Mouse (Mus musculus) ES-CJ7 (cell line): ENCODE measurements around the gene Nfe2l2.

Experiments used
- DNase-seq: peaks from one replicate; pipeline ENCODE4 v3.0.0; 2011; ENCODE audit warnings: low read depth, low spot score

Gene Nfe2l2

DNA sequence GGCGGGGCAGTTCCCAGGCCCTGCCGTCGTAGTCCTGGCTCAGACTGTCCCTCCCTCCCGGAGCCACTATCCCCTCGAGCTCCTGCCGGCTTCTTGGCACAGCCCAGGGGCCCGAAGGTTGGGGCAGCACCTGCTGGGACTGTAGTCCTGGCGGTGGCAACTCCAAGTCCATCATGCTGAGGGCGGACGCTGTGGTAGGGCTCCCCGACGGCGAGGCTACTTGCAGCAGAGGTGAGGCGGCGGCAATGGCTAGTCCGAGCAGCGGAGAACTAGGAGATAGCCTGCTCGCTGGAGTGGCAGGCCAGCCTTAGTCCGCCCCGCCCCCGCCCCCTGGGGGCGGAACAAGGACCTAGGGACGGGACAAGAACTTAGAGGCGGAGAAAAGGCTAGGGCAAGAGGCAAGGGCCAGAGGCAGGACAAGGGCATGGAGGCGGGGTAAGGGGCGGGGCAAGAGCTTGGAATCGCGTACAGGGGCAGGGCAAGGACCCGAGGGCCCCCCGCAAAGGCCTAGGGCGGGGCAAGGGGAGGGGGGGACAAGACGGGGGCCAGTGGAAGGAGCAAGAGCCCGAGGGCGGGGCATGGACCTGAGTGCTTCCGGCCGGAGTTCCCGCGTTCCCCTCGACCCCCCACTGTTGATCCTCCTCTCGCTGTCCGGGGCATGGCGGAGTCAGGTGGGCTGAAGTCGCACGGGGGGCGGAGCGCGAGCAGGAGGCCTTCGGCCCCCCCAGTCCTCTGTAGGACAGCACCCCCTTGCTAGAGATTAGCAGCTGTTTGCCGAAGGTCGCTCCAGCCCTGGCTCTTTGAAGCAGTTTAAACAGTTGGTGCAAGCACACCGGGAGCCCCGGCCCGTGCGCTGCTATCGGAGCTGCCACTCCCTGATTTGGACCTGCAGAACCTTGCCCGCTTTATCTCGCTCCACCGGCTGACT is at the start of gene Nfe2l2:
Gene Nfe2l2, minus strand, starts transcription at position 408 of the 928 bp plus-strand sequence.
- peak; percentile 99 for DNase-seq

DNA sequence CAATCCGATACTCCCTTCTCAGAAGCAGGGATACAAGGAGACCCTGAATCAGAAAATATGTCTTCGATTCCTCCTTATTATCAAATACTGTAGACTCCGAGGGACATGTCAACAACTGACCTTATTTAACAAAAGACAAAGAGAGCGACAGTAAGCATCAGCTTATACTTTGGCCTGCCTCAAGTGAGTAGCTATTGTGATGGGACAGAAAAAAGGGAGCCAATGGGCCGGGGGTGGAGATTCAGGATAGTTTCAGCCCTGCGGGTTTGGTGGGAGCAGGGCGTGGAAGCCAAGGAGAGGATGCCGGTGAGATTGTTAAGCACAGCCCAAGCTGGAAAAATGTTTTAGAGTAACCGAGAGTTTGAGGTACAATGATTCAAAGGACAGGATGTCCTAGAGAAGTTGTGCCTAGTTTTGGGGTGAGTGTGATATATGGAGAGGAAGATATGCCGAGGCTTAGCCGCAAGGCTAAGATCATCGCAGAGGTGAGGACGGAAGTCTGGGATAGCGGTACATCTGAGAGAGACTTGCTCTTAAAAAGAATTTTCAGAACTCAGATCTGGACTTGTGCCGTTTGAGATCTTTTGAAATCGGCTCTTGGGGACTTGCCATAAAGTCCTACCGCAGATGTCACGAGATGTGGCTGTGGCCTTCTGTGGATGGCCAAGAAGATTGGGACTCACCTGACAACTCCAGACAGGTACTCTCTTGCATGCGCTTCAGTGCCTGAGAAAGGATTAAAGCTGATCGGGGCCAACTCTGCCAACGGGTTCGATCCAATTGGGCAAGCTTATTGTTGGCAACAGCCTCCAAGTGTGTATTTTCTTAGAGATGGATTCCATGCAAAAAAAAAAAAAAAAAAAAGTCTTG is 48.1 kb upstream of the Nfe2l2 start:
- DNase-seq = no peak

DNA sequence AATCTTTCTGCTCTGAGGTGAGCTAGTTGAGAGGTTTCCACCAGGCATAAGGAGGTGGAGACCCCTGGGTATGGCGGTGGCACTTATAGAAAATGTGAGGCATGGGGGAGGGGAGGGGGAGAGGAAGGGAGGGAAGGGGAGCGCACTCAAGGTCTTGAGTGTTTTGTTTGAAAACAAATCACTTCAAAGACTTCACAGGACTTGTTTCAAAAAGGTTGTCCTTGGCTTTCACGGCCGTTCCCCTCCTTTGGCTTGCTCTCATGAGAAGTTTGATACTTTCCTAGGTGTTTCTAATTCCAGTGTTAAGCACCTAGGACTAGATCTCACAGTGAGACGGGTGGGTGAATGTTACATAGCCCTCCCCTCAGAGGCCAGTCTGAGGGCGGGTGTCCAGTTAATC is 47.5 kb upstream of the Nfe2l2 start:
- peak; percentile 50 for DNase-seq

DNA sequence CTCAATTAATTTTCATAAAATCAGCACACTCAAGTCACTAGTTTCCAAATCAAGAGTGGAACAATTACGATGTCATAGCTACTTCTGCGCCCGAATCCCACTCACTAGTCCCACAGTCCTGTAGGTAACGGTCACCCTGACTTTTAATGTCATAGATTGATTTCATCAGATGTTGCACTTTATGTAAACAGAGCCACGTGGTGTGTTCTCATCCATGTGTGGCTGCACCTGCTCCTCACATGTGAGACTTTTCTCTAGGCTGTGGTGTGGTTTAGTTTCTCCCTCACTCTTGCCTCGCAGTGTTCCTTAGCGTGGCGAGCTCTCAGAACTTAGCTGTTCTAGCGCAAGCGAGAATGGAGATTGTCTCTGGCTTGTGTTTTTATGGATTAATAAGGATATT is 46.4 kb upstream of the Nfe2l2 start:
- no peak for DNase-seq

DNA sequence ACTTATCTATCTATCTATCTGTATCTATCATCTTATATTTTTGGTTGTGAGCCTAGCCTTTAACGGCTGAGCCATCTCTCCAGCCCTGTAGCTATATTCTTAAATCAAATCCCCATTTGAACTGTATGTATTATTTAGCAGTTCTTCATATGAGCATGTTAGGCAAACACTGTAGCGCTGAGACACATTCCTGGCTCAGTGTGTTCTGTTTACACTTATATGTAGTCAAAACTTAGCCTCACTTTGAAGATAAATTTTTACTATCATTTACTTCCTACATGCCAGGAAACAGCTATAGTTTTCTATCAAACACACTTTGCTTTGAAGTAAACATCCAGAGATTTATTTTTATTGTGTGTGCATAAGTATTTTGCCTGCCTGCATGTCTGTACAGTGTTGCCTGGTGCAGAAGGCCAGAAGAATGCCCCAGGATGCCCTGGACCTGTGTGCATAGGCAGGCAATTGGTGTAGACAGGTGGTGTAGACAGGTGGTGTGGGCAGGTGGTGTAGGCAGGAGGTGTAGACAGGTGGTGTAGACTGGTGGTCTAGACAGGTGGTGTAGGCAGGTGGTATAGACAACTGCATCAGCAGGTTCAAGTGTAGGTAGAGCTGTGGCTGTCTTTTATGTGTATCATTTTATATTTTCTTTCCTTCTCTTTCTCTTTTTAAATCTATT is 45.7 kb upstream of the Nfe2l2 start:
- DNase-seq = no peak

DNA sequence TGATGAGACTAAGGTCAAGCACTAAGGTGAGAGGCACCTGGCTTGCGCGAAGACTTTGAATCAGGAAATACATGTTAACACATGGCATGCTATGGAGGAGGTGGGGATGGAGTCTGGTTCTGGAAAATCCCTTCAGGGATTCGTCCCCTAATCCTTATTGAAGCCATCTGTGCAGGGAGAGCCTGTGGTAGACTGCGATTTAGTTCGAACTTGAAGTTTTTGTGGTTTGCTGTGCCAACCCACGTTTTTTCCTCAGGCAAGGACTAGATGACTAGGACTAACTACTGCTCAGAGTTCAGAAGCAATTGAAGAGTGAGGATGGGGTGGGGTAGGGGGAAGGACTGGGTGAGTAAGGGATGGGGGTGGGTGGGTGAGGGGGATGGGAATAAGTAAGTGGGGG is 44.4 kb upstream of the Nfe2l2 start:
- no peak for DNase-seq

DNA sequence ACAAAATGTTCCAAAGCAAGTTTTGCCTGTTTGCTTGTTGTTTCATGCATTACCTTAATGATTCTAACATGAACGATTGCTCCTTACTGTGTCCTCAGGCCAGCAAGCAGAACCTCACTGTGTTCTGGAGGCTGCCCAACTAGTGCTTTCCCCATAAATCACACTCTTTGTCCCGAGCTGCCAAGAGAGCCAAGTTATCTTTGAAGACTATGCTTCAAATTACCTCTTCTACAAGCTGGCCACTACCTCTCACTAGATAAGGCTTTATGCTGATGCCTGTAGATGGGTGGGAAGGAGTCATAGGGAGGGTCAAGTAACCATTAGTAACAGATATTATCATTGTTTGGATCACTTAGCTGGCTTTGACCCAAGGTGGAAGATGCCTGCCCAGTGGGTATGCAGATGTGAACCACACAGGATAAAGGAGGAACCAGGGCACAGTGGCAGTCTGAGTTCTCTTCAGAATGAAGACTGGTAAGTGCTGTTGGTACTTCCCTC is 32.6 kb upstream of the Nfe2l2 start:
- DNase-seq = no peak

DNA sequence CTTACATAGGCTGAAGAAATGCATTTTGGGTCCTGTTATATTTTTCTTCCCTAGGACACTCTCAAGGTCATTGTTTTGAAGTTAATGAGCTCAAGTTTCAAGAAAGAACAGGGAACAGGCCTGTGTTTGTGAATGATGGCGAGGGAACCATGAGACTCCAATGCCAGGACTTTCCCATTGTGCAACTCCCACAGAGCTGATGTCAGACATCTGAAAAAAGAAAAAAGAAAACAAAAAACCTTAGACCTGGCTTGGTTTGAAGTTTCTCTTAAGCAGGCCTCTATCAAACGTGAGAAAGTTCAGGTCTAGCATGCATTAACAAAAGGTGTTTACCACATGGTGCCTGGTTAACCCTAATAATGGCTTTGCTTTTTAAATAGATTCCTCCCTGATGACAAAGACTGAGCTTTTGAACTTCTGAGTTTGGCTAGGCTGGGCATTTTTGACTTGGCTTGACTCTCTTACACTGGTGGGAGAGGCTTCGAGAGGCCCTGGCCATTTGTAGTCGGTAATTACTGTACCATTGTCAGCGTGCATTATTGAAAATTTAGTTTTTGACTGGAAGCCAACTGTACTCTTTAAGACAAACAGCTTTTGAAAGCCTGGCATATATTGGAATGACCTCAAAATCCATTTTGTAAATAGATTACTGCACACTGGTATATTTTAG is 29.9 kb upstream of the Nfe2l2 start:
- DNase-seq = no peak

DNA sequence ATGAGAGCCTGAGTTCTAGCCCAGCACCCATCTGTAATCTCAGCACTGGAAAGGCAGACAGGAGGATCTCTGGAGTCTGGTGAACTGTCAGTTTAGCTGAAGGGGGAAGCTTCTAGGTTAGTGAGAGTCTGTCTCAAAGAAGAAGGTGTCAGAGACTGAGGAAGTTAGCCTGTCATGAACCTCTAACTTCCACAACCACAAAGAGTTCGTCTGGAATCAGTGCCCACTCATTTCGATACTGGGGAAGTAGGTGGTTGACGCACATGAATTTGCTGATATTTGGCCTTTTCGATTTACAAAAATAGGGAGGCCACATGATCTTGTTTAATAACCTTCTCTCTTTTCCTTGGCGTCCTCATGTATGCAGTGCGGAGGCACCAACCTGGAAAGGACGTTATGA is 28.7 kb upstream of the Nfe2l2 start:
- no peak for DNase-seq

DNA sequence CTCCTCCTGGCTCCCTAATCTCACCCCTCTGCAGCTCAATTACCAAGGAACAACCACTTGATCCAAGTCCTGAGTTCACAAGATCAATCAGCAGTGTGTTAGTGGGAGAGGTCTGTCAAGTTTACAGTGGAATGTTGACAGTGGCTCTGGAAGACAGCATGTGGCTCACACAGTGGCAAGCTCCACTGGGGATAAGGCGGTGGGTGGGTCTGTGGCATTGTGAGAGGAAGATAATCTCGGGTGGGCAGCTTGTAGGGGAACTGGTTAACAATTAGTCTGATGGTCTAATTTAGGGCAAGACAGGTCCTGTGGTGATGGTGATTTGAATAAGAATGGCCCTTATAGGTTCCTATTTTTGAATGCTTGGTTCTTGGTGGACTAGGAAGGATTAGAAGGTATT is 27.5 kb upstream of the Nfe2l2 start:
- DNase-seq = peak; percentile 52

DNA sequence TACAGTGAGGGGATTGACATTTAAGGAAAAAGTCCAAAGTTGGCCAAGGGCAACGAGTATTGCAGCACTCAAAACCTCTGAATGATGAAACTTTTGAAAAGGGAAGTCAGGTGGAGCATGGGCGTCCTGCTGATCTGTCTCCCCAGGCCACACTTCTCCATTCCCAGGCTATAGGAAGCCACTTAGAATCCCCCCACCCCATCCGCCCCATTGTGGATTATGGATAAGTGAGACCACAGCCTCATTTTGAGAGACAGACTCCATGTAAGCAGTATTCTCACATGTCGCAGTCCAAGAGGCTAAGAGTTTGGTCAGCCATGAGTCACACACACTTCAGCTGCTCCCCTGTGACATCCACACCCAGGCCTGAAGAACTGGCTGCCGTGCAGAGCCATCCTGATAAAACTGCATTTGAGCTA is 26.8 kb upstream of the Nfe2l2 start:
- no peak for DNase-seq

DNA sequence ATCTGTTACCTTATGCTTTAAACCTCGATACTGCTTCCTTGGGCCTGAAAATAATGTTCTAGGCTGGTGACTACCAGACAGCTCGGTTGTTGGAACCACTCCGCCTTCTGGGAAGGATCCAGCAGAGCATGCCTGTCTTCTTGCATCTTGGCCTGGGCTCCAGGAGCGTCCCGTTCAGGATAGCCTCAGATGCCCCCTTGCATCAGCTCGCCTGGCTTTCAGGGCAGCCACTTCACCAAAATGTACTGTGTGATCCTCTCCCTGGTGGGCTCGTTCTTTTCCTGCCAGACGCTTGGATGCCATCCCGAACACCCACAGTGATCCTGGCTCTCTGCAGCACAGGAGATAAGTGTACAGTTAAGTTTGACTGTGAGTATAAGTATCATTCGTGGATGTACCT is 25.6 kb upstream of the Nfe2l2 start:
- no peak for DNase-seq

DNA sequence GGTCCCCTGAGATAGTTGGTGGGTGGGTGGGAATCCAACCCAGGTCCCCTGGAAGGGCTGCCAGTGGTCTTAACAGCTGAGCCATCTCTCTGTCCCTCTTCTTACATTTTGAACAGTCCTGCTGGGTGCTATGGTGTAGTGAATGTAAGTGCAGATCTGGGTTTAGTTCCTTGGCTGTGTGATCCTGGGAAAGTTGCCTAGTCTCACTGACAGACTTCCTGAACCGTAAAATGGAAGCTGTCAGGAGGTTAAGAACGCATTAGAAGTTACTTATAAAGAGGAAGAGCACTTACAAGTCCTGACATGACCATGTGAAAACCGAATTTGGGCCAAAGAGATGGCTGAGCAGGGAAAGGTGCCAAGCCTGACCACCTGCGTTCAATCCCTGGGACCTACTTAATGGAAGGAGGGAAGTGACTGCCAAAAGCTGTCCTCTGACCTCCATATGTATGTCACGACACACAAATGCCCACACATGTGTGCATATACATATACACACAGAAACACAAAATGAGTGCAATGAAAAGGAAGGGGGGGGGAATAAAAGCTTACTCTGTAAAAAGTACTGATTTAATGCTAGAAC is 20.5 kb upstream of the Nfe2l2 start:
- no peak for DNase-seq

DNA sequence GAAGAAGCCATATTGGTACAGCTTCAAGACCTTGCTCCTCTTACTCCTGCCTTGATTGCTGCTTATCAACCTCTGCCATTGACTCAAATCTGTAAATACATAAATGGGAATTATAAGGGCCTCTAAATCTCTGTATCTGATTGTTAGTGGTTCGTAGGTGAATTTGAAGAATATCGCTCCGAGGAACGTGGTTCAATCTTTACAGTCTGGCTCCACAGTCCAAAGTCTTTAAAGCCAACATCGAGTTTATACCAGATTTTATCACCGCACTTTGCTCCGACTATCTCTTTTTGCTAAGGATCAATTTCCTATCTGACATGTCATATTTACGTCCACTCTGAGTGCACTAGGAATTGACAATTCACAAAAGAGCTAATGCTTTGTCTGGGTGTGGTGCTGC is 19.0 kb upstream of the Nfe2l2 start:
- DNase-seq = no peak

DNA sequence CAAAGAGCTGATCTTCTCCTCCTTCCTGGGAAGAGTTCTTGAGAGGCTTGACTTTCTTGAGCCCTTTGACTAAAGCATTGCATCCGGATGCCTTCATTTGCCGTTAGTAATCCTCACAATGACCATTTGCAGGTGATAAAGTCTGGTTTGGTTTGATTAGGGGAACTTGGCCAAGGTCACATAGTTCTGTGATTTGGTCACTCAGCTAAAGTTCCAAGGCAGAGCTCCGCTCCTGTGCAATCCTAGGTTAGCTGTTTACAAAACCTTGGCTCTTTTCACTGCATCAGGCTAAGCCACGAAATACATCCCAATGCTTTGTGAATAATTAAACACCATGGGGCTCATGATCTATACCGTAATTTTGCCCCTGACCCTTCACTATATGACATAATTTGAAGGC is 18.5 kb upstream of the Nfe2l2 start:
- DNase-seq = no peak

DNA sequence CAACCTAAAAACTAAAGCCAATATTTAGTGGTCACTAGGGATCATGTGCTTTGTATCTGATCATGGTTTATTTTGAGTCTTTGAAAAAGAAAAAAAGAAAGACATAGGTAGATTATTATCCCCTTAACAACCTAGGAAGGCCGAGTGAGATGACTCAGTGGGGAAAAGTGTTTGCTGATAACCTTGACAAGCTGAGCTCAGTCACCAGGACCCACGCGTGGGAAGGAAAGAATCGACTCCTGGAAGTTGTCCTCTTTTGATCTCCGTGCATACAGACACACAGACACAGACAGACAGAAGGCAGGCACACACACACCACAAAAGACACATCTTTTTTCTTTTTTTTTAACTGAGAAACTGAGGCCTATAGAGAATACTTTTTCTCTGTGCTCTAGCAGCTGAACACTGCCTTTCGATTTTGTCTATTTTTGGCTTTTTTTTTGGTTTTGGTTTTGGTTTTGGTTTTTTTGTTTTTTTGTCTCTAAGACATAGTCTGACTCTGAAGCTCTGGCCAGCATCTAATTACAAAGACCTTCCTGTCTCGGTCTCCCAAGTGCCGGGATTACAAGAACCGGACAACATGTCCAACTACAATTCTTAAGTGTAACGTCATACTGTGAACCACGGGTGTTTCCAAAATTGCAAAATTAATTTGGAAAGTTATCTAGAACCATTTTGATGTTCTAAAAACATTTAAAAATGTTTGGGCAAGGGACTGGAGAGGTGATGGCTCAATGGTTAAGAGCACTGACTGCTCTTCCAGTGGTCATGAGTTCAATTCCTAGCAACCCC is 16.0 kb upstream of the Nfe2l2 start:
- DNase-seq = no peak

DNA sequence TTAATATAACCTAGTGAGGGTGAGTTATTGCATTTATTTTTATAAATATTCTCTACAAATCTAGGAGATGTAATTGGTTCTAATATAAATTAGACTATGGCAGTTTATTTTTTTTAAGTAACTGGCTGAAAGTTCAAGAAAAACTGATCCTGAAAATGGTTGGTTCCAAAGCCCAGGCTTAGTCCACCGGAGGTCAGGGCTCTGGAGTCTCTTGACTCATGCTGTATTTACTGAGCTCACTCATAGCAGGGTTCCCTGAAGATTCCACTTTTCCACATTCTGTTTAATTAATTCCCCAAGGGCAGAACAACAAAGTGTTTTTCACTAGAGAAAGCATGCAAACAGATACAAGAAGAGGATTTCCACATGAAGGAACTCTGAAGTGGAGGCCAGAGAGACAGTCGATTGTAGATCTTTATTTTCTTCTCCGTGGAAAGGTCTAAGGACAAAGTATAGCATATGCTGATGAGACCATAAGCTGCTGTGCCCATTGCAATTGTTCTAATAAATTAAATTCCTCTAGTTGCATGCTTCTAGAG is 15.0 kb upstream of the Nfe2l2 start:
- DNase-seq = no peak

DNA sequence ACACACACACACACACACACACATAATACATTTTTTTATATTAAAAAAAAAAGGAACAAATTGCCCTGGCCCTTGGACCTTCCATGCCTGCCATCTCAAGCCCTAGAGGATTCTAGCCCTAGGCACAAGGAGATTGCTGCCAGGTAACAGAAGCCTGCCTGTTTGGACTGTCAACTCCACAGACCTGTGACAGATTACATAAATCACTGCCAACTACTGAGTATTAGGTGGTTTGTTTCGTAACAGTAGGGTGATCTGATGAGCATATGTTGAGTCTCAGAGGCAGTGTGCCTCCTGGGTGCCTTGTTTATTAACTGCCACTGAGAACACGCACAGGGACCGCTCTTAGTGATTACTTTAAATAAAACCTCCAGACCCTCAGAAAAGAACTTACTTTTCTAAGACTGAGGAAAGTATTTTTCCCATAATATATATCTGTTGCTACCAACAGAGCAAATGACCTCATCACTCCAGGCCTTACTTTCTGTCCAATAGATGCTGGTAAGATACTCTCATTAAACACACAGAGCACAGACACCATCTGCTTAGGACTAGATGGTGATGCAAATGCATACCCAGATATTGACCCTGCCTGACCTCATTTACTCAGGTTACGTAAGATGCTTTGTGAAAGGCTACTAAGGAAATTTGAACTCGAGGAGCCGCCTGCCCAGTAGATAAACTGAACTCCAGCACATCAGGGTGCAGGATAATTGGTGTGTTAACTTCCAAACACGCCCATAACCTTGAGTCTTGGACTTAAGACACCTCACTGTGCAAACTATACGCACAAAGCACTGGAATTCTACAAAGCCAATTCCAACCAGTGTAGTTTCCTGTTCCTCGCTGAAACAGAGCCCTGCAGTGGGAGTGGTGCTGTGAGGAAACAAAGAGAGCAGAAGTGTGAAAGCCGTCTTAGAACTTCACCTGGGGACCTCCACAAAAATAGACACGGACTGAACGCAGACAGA is 11.9 kb upstream of the Nfe2l2 start:
- peak; percentile 50 for DNase-seq

DNA sequence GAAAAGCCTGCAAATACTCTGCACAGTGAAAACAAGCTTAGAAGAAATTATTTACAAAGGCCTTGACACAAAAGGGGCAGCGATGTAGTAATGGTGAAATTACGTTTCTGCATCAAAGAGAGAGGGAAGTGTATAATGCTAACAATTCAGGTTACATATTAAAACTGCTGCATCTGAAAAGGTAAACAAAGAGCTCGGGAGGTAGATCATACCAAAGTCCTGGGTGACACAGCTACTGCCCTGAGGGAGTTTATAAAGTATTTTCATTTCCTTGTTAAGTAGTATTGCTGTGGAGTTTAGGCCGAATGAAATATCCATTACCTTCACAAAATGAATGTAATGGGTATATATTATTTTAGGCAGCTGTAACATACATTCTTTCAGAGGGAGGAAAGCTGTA is 10.3 kb upstream of the Nfe2l2 start:
- no peak for DNase-seq
